Mouse (Mus musculus) MEL (cell line): Measurements from ENCODE around the gene Prr18.

ENCODE experiments used
- CHD2 ChIP-seq: IDR thresholded peaks from 2 replicates; pipeline ENCODE4 v1.6.1; 2011; ENCODE audit warnings: low read length, improper control_type of control experiment
- CTCF ChIP-seq, 3 experiments: IDR thresholded peaks in 2 of 3; conservative IDR thresholded peaks in 1 of 3; 2 replicates each; pipeline ENCODE4 v1.5.1; 2011 to 2012; ENCODE audit warnings: low read length in 3 of 3, low read depth in 2 of 3, mild to moderate bottlenecking in 2 of 3, improper control_type of control experiment in 1 of 3, inconsistent platforms in 1 of 3, mixed read lengths in 1 of 3, moderate library complexity in 1 of 3; ENCODE audit not compliant: control insufficient read depth in 1 of 3, insufficient read depth in 1 of 3, poor library complexity in 1 of 3, severe bottlenecking in 1 of 3
- KAT2A ChIP-seq: conservative IDR thresholded peaks from 2 replicates; pipeline ENCODE4 v1.6.1; 2012; ENCODE audit warnings: low read depth, low read length, improper control_type of control experiment, inconsistent platforms
- MEF2A ChIP-seq: IDR thresholded peaks from 2 replicates; pipeline ENCODE4 v1.6.1; 2014; ENCODE audit warnings: low read depth, mild to moderate bottlenecking, inconsistent platforms, low read length, improper control_type of control experiment; ENCODE audit not compliant: poor library complexity, insufficient replicate concordance, severe bottlenecking; ENCODE audit errors: extremely low read depth
- POLR2A ChIP-seq, 2 experiments: IDR thresholded peaks; 2 replicates each; pipeline ENCODE4 v1.6.1; 2011 to 2012; ENCODE audit warnings: low read length in 2 of 2, mild to moderate bottlenecking in 2 of 2, control low read depth in 1 of 2, improper control_type of control experiment in 1 of 2, low read depth in 1 of 2, moderate library complexity in 1 of 2; ENCODE audit not compliant: control insufficient read depth in 1 of 2, insufficient read depth in 1 of 2, poor library complexity in 1 of 2
- USF2 ChIP-seq, 2 experiments: IDR thresholded peaks; 2 replicates each; pipeline ENCODE4 v1.6.1; 2011 to 2012; ENCODE audit warnings: improper control_type of control experiment in 2 of 2, low read length in 2 of 2, borderline replicate concordance in 1 of 2, inconsistent platforms in 1 of 2, low read depth in 1 of 2, mild to moderate bottlenecking in 1 of 2; ENCODE audit not compliant: insufficient read depth in 1 of 2

- TF ChIP-seq CTCF (IDR thresholded peaks at IDR 0.05 in 2 of 3, conservative IDR thresholded peaks at IDR 0.05 in 1 of 3; ENCODE audit: control insufficient read depth in 1 of 3, insufficient read depth in 1 of 3, low read depth in 2 of 3, low read length in 3 of 3, poor library complexity in 1 of 3, severe bottlenecking in 1 of 3) (peak; percentile 67 to 81 (median 72)), POLR2A (IDR thresholded peaks at IDR 0.05; ENCODE audit: control insufficient read depth in 1 of 2, insufficient read depth in 1 of 2, low read depth in 1 of 2, low read length in 2 of 2, poor library complexity in 1 of 2) (no peak), KAT2A (no peak), CHD2 (no peak), USF2 (IDR thresholded peaks at IDR 0.05; ENCODE audit: borderline replicate concordance in 1 of 2, insufficient read depth in 1 of 2, low read depth in 1 of 2, low read length in 2 of 2) (no peak), MEF2A (no peak)
Measured at GRCm38 (mm10) chr17:8328511-8329174, 8.6 kb upstream of the Prr18 start.
